Mouse (Mus musculus): ENCODE data around the gene Gabpb2.
"Not testable (repeated sequence)": the region's sequence is repeated elsewhere in the genome, so short reads cannot be mapped to it uniquely, and the experiment has no call there.

Gene Gabpb2

GRCm38 (mm10) chr3:95159987-95160963 lies 57.4 kb downstream of the Gabpb2 start, which contains the start of gene Sema6c:
TSS of gene Sema6c (plus strand) at chr3:95160457.
- DNase-seq (ENCODE audit: low read depth, low spot score), result peak; percentile 80

- DNase-seq (ENCODE audit: low read depth, low spot score), result no peak
Measured at GRCm38 (mm10) chr3:95159511-95159986, 58.2 kb downstream of the Gabpb2 start.

GRCm38 (mm10) chr3:95153874-95154273 lies 63.8 kb downstream of the Gabpb2 start:
- DNase-seq (ENCODE audit: low read depth, low spot score), result no peak

GRCm38 (mm10) chr3:95147924-95148323 lies 69.8 kb downstream of the Gabpb2 start:
- DNase-seq (ENCODE audit: low read depth, low spot score), result no peak

GRCm38 (mm10) chr3:95142617-95143011 lies 75.1 kb downstream of the Gabpb2 start:
- DNase-seq (ENCODE audit: low read depth, low spot score), result peak; percentile 66

- no peak for DNase-seq (ENCODE audit: low read depth, low spot score)
Measured at GRCm38 (mm10) chr3:95141952-95142616, 75.6 kb downstream of the Gabpb2 start, which contains the start of gene Tnfaip8l2. TSS of gene Tnfaip8l2 (minus strand) at chr3:95142360.

- no peak for DNase-seq (ENCODE audit: low read depth, low spot score)
Measured at GRCm38 (mm10) chr3:95141474-95141873, 76.2 kb downstream of the Gabpb2 start.

GRCm38 (mm10) chr3:95140795-95141194 lies 76.9 kb downstream of the Gabpb2 start:
- no peak for DNase-seq (ENCODE audit: low read depth, low spot score)

GRCm38 (mm10) chr3:95140289-95140595 lies 77.5 kb downstream of the Gabpb2 start:
- no peak for DNase-seq (ENCODE audit: low read depth, low spot score)

- no peak for DNase-seq (ENCODE audit: low read depth, low spot score)
Measured at GRCm38 (mm10) chr3:95139586-95140288, 78.0 kb downstream of the Gabpb2 start.

- DNase-seq (ENCODE audit: low read depth, low spot score), result no peak
Measured at GRCm38 (mm10) chr3:95136336-95136735, 81.4 kb downstream of the Gabpb2 start.

- DNase-seq (ENCODE audit: low read depth, low spot score), result no peak
Measured at GRCm38 (mm10) chr3:95135433-95136052, 82.2 kb downstream of the Gabpb2 start.

- DNase-seq (ENCODE audit: low read depth, low spot score), result no peak
Measured at GRCm38 (mm10) chr3:95135023-95135422, 82.7 kb downstream of the Gabpb2 start.

GRCm38 (mm10) chr3:95134133-95134532 lies 83.6 kb downstream of the Gabpb2 start:
- not testable (repeated sequence) for DNase-seq (ENCODE audit: low read depth, low spot score)

GRCm38 (mm10) chr3:95133680-95134101 lies 84.0 kb downstream of the Gabpb2 start, which contains the start of the genes Scnm1 and Lysmd1:
TSS of gene Scnm1 (minus strand) at chr3:95134011.
TSS of gene Lysmd1 (plus strand) at chr3:95134088.
- DNase-seq (ENCODE audit: low read depth, low spot score), result peak; percentile 86

GRCm38 (mm10) chr3:95133176-95133575 lies 84.5 kb downstream of the Gabpb2 start:
- DNase-seq (ENCODE audit: low read depth, low spot score), result no peak

- not testable (repeated sequence) for DNase-seq (ENCODE audit: low read depth, low spot score)
Measured at GRCm38 (mm10) chr3:95132389-95132788, 85.3 kb downstream of the Gabpb2 start.
